Mouse (Mus musculus) lung, postnatal 0 days (tissue): ENCODE data around the gene Nid1.
"Not testable (repeated sequence)": the region's sequence is repeated elsewhere in the genome, so short reads cannot be mapped to it uniquely, and the experiment has no call there.

ENCODE experiments used
- CTCF ChIP-seq: IDR thresholded peaks from 2 replicates; pipeline ENCODE4 v1.5.1; 2016; ENCODE audit warnings: antibody characterized with exemption, mild to moderate bottlenecking
- EP300 ChIP-seq: IDR thresholded peaks from 2 replicates; pipeline ENCODE4 v1.6.1; 2016; ENCODE audit warnings: antibody characterized with exemption, mild to moderate bottlenecking, control low read depth

DNA sequence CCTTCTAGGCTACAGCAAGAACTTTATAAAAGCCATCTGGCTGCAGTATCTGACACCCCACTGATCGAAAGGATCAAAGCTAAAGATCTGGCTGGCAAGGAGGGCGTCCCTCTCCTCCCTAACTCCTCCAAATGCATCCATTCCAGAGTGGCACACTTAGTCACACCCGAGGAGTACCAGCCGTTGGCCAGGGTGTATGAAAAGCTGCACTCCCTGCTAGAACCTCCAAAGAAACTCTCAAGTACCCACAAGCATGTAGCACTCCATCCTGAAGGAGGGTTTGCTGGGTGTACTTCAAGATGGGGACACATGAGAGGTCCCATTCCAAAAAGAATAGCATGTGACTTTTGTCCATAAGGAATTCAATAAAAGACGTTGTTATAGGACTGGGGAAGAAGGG is 34.5 kb upstream of the Nid1 start:
- TF ChIP-seq EP300, CTCF: not testable (repeated sequence)
